9 mouse cellular contexts compared by ENCODE assay signal in the genomic region with DNA sequence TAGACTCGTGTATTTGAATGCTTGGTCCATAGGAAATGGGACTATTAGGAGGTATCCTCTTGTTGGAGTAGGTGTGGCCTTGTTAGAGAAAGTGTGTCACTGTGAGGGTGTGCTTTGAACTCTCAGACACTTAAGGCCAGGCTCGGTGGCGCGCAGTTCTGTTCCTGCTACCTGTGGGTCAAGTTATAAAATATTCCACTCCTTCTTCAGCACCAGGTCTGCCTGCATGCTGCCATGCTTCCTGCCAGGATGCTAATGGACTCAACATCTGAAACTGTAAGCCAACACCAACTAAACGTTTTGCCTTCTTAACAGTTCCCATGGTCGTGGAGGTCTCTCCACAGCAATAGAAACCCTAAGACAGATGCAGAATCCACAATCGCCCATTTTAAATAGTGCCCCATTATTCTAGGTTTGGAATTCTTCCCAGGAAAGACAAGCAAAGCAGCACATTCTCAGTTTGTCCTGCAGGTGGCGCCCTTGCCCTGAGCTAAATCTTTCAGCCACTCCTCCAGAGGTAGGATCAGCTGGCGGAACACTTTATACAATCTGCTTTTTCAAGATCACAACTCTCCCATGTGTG.
DNase-seq lines count a peak whose midpoint lies in the region; ATAC-seq and TF ChIP-seq lines count a peak whose summit lies in the region.
"Had no signal": no experiment of that assay in that cellular context is flagged by ENCODE, and none has a peak within 500 bp of the region (broad histone marks: within the 10 kb centered on the region; RNA-seq: fewer than 3 reads in every experiment).

No protein-coding gene starts in this region.

- H3K4me2 ChIP-seq in liver, embryonic 14.5 days (ENCODE audit: low read depth) = no peak overlapping the region
- H3K4me2 ChIP-seq: heart, embryonic 13.5 days had no signal

- 22% methylated on average over 9 of the region's 9 CpGs for WGBS in liver, embryonic 14.5 days (ENCODE audit: insufficient replicate concordance)

- ATAC-seq in granulocyte monocyte progenitor cell, adult 5-6 weeks (replicated peaks; ENCODE audit: poor library complexity, severe bottlenecking) = peak; percentile 66; the same call in 1 of the 2 replicates
- no peak for ATAC-seq in liver, embryonic 14.5 days (ENCODE audit: insufficient read depth)

- no peaks in the 10 kb centered on the region for H3K79me2 ChIP-seq in C2C12 (ENCODE audit: control insufficient read depth, insufficient read depth)

- H3ac ChIP-seq in C2C12 (ENCODE audit: control insufficient read depth, insufficient read length, low read depth) = no peak overlapping the region

- no peaks in the 10 kb centered on the region for H3K36me3 ChIP-seq in C2C12 (ENCODE audit: control insufficient read depth, insufficient read depth)
- no peaks in the 10 kb centered on the region for H3K36me3 ChIP-seq in liver, embryonic 14.5 days (replicated peaks; ENCODE audit: control insufficient read depth, insufficient read depth, low read depth)
- H3K36me3 ChIP-seq: heart, embryonic 13.5 days had no signal

- H3K27ac ChIP-seq in liver, embryonic 14.5 days = no peak overlapping the region
- H3K27ac ChIP-seq: heart, embryonic 13.5 days had no signal

- no peak for TF ChIP-seq EP300 in liver, embryonic 14.5 days (IDR thresholded peaks at IDR 0.05; ENCODE audit: low read depth)

- peaks cover 9% of the 10 kb centered on the region for H3K27me3 ChIP-seq in C2C12 (ENCODE audit: control insufficient read depth, insufficient read depth, insufficient read length)
- no peaks in the 10 kb centered on the region for H3K27me3 ChIP-seq in liver, embryonic 14.5 days (ENCODE audit: control insufficient read depth, insufficient read depth, low read length)
- H3K27me3 ChIP-seq: heart, embryonic 13.5 days had no signal

- DNase-seq in adrenal gland, postnatal 10 days = peak; percentile 87
- peak; percentile 81 for DNase-seq in embryo, embryonic 11 days
- peak; percentile 81 for DNase-seq in kidney, postnatal 10 days
- DNase-seq in liver, embryonic 14.5 days (ENCODE audit: low read depth in 3 of 3, low spot score in 3 of 3) = peak; percentile 12 to 16 (median 15)
- DNase-seq in ovary, postnatal 10 days (ENCODE audit: low spot score) = peak; percentile 67
- DNase-seq in yolk sac, embryonic 10.5 days (ENCODE audit: low spot score) = peak; percentile 47

- H3K4me3 ChIP-seq in C2C12 (ENCODE audit: insufficient read depth, poor library complexity, severe bottlenecking) = no peak overlapping the region
- no peak overlapping the region for H3K4me3 ChIP-seq in liver, embryonic 14.5 days (ENCODE audit: insufficient read depth in 1 of 2, low read depth in 2 of 2, low read length in 2 of 2)
- H3K4me3 ChIP-seq: heart, embryonic 13.5 days had no signal

- no peak overlapping the region for H3K9ac ChIP-seq in liver, embryonic 14.5 days (replicated peaks)
- H3K9ac ChIP-seq: heart, embryonic 13.5 days had no signal

- H3K9me3 ChIP-seq in liver, embryonic 14.5 days (ENCODE audit: control insufficient read depth, low read length) = no peaks in the 10 kb centered on the region
- H3K9me3 ChIP-seq: heart, embryonic 13.5 days had no signal

- H3K4me1 ChIP-seq in liver, embryonic 14.5 days (replicated peaks; ENCODE audit: control insufficient read depth in 2 of 2, insufficient read depth in 2 of 2, low read length in 1 of 2) = no peaks in the 10 kb centered on the region

- peak; percentile 65 for TF ChIP-seq CTCF in C2C12 (IDR thresholded peaks at IDR 0.05; ENCODE audit: control insufficient read depth, insufficient read depth, insufficient read length)
- TF ChIP-seq CTCF in liver, embryonic 14.5 days (IDR thresholded peaks at IDR 0.05; ENCODE audit: low read depth) = peak; percentile 78

- H3K79me3 ChIP-seq in C2C12 (ENCODE audit: low read depth) = no peaks in the 10 kb centered on the region

TF ChIP-seq in C2C12, 6 proteins besides CTCF, POLR2A, EP300 and RAD21:
- no peak for TF ChIP-seq MYOD1 (IDR thresholded peaks at IDR 0.05; ENCODE audit: control insufficient read depth, insufficient read length, low read depth)
- no peak for TF ChIP-seq FOSL1 (IDR thresholded peaks at IDR 0.05; ENCODE audit: insufficient read depth, low read length, poor library complexity, severe bottlenecking)
- TF ChIP-seq MAX (IDR thresholded peaks at IDR 0.05) = no peak
- TF ChIP-seq CEBPB (IDR thresholded peaks at IDR 0.05; ENCODE audit: low read depth) = no peak
- TF ChIP-seq MYOG (IDR thresholded peaks at IDR 0.05; ENCODE audit: control insufficient read depth, extremely low read depth, insufficient read length) = no peak
- no peak for TF ChIP-seq USF1 (IDR thresholded peaks at IDR 0.05; ENCODE audit: low read depth)

Comparison
In these comparisons a context has a peak if more than half of its experiments do, and no peak if none do; other contexts are left out.
1. DNase-seq: peak in every context shown above with its lines; median percentile 87 in adrenal gland, postnatal 10 days; 81 in embryo, embryonic 11 days; 81 in kidney, postnatal 10 days; 67 in ovary, postnatal 10 days; 47 in yolk sac, embryonic 10.5 days; 15 in liver, embryonic 14.5 days.